Mouse (Mus musculus) lung, embryonic 14.5 days (tissue): ENCODE results near the gene Gucy2d. TPM values are rescaled to one million over a fixed set of nuclear protein-coding genes. Genes with fewer than 3 reads are reported as not detected.
A peak's percentile ranks its signal among the peaks of the same experiment; 100 is the strongest.

Source experiments
- ATAC-seq: fragments of 200-750 bp; cut with Nextera tagmentation; 2 replicates; pipeline ENCODE4 v1.8.0; 2017; ENCODE audit warnings: mild to moderate bottlenecking, moderate TSS enrichment, moderate library complexity; ENCODE audit not compliant: insufficient read depth
- DNase-seq: peaks from one replicate; pipeline ENCODE4 v3.0.0-alpha.2; 2015
- H3K27ac ChIP-seq: fragments of 300-500 bp; sonication (generic); 2 replicates; pipeline ENCODE4 v1.5.1; 2014; ENCODE audit warnings: low read depth, mild to moderate bottlenecking, moderate library complexity
- H3K27me3 ChIP-seq: fragments of 300-500 bp; sonication (generic); 2 replicates; pipeline ENCODE4 v1.6.1; 2014; ENCODE audit warnings: low read length, control low read depth; ENCODE audit not compliant: insufficient read depth
- H3K36me3 ChIP-seq: fragments of 300-500 bp; sonication (generic); 2 replicates; pipeline ENCODE4 v1.6.1; 2014; ENCODE audit warnings: control low read depth; ENCODE audit not compliant: insufficient read depth
- H3K4me1 ChIP-seq: fragments of 300-500 bp; sonication (generic); 2 replicates; pipeline ENCODE4 v1.6.1; 2014; ENCODE audit warnings: antibody characterized with exemption, control low read depth; ENCODE audit not compliant: insufficient read depth
- H3K4me2 ChIP-seq: fragments of 300-500 bp; sonication (generic); 2 replicates; pipeline ENCODE4 v1.6.1; 2014; ENCODE audit warnings: mild to moderate bottlenecking
- H3K4me3 ChIP-seq: fragments of 300-500 bp; sonication (generic); 2 replicates; pipeline ENCODE4 v1.5.1; 2014; ENCODE audit warnings: low read depth, low read length
- H3K9ac ChIP-seq: fragments of 300-500 bp; sonication (generic); 2 replicates; pipeline ENCODE4 v1.6.1; 2014
- H3K9me3 ChIP-seq: fragments of 300-500 bp; sonication (generic); 2 replicates; pipeline ENCODE4 v1.6.1; 2016; ENCODE audit warnings: low read depth, low read length, control low read depth
- CTCF ChIP-seq: IDR thresholded peaks from 2 replicates; pipeline ENCODE4 v1.5.1; 2016; ENCODE audit warnings: antibody characterized with exemption, low read depth
- WGBS: fragments of 180-500 bp; shearing (Covaris S2); extraction: QIAGEN DNeasy Blood & Tissue Kit; methylation state at CpG from one replicate; pipeline ENCODE4 v1.1.7; 2014; 5-methylcytosine and 5-hydroxymethylcytosine counted together
- polyA plus RNA-seq: library from polyadenylated mRNA; unstranded; fragments of >200 nt; fragmentation: Nextera tagmentation; extraction: Ambion mirVana; gene quantifications from 2 replicates; pipeline ENCODE4 v1.2.1, GENCODE M21; 2014

Gene Gucy2d
- polyA plus RNA-seq, 1 experiment from 2014 or later = not detected

- TF ChIP-seq CTCF = no peak
- H3K4me1 ChIP-seq = peaks cover 8% of the 10 kb centered on the region; the same call in 1 of the 2 replicates
- 54% methylated on average over 5 of the region's 5 CpGs for WGBS
- DNase-seq (no peak), ATAC-seq (no peak)
- no peak overlapping the region for H3K9ac ChIP-seq
- H3K27ac ChIP-seq = no peak overlapping the region
- no peaks in the 10 kb centered on the region for H3K27me3 ChIP-seq
- no peaks in the 10 kb centered on the region for H3K9me3 ChIP-seq
- no peak overlapping the region for H3K4me2 ChIP-seq
- peaks cover 19% of the 10 kb centered on the region; the same call in 1 of the 2 replicates for H3K36me3 ChIP-seq
- H3K4me3 ChIP-seq = no peak overlapping the region
Observed at GRCm38 (mm10) chr7:98497451-98497850, 57.2 kb downstream of the Gucy2d start.

GRCm38 (mm10) chr7:98498101-98498500 is 57.9 kb downstream of the Gucy2d start:
- ATAC-seq (no peak), DNase-seq (no peak)
- Histone ChIP-seq H3K4me1 (peaks cover 14% of the 10 kb centered on the region; the same call in 1 of the 2 replicates), H3K9ac (no peak overlapping the region), H3K4me2 (no peak overlapping the region), H3K27me3 (no peaks in the 10 kb centered on the region), H3K36me3 (peaks cover 19% of the 10 kb centered on the region; the same call in 1 of the 2 replicates), H3K4me3 (no peak overlapping the region), H3K27ac (no peak overlapping the region), H3K9me3 (no peaks in the 10 kb centered on the region)
- TF ChIP-seq CTCF = no peak
- WGBS = 89% methylated on average over 12 of the region's 12 CpGs

DNA sequence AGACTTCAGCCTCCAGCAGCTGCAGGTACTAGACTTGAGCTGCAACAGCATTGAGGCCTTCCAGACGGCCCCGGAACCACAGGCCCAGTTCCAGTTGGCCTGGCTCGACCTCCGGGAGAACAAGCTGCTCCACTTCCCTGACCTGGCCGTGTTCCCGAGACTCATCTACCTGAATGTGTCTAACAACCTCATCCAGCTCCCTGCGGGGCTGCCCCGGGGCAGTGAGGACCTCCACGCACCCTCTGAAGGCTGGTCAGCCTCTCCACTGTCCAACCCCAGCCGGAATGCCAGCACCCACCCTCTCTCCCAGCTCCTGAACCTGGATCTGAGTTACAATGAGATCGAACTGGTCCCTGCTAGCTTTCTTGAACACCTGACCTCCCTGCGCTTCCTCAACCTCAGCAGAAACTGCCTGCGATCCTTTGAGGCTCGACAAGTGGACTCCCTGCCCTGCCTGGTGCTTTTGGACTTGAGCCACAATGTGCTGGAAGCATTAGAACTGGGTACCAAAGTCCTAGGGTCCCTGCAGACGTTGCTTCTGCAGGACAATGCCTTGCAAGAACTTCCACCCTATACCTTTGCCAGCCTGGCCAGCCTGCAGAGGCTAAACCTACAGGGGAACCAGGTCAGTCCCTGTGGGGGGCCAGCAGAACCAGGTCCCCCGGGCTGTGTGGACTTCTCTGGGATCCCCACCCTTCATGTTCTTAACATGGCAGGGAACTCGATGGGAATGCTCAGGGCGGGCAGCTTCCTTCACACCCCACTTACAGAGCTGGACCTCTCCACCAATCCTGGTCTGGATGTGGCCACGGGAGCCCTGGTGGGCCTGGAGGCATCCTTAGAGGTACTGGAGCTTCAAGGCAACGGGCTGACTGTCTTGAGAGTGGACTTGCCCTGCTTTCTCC is 58.7 kb downstream of the Gucy2d start:
- TF ChIP-seq CTCF = no peak
- Histone ChIP-seq H3K9me3 (no peaks in the 10 kb centered on the region), H3K36me3 (peaks cover 19% of the 10 kb centered on the region; the same call in 1 of the 2 replicates), H3K4me3 (no peak overlapping the region), H3K27ac (no peak overlapping the region), H3K4me2 (no peak overlapping the region), H3K9ac (no peak overlapping the region), H3K27me3 (no peaks in the 10 kb centered on the region), H3K4me1 (peaks cover 14% of the 10 kb centered on the region)
- no peak for ATAC-seq
- no peak for DNase-seq
- WGBS = 80% methylated on average over 20 of the region's 20 CpGs

DNA sequence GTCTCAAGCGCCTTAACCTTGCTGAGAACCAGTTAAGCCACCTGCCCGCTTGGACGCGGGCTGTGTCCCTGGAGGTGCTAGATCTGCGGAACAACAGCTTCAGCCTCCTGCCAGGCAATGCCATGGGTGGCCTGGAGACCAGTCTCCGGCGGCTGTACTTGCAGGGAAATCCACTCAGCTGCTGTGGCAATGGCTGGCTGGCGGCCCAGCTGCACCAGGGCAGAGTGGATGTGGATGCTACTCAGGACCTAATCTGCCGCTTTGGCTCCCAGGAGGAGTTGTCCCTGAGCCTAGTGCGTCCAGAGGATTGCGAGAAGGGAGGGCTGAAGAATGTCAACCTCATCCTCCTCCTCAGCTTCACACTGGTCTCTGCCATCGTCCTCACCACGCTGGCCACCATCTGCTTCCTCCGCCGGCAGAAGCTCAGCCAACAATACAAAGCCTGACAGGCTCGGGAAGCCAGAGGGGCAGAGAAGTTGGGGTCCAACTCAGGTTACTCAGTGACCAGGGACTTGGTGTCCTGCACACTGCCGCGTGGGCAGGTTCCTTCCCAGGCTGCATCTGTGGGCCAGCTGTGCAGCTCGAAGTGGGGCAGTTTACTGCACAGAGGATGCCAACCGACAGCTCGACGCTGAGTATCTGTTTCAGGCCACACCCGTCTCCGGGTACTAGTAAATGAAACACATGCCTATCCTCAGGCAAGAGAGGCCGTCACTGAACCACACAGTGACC is 59.5 kb downstream of the Gucy2d start:
- H3K27ac ChIP-seq = no peak overlapping the region
- no peak overlapping the region for H3K9ac ChIP-seq
- 70% methylated on average over 25 of the region's 25 CpGs for WGBS

DNA sequence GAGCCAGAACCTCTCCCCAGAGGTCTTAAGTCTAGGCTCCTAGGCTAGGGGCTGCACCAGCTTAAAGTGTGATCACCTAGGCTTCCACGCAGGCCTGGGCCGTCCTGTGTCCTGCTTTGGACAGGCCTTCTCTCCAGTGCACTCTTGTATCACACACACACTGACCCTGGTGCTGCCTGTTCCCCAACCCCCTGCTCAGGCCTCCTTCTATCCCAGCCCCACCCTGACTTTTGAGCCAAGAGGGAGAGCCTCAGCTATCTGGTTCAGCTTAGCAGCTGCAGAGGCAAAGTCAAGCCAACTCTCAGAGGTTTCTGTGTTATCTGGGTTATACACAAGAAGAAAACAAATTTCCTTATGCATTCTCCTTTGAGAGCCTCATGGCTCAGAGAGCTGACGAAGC is 60.3 kb downstream of the Gucy2d start:
- Histone ChIP-seq H3K4me2 (no peak overlapping the region), H3K9ac (no peak overlapping the region), H3K9me3 (no peaks in the 10 kb centered on the region), H3K36me3 (peaks cover 13% of the 10 kb centered on the region; the same call in 1 of the 2 replicates), H3K27ac (no peak overlapping the region), H3K4me3 (no peak overlapping the region), H3K27me3 (no peaks in the 10 kb centered on the region), H3K4me1 (peaks cover 24% of the 10 kb centered on the region)
- DNase-seq (peak; percentile 21), ATAC-seq (no peak)
- TF ChIP-seq CTCF = no peak
- 85% methylated on average over 3 of the region's 3 CpGs for WGBS

More for the DNA sequence above, 59.5 kb downstream of the Gucy2d start:
- Histone ChIP-seq H3K36me3 (peaks cover 19% of the 10 kb centered on the region; the same call in 1 of the 2 replicates), H3K4me3 (no peak overlapping the region), H3K27me3 (no peaks in the 10 kb centered on the region), H3K9me3 (no peaks in the 10 kb centered on the region), H3K4me1 (peaks cover 18% of the 10 kb centered on the region), H3K4me2 (no peak overlapping the region)
- ATAC-seq (no peak), DNase-seq (no peak)
- TF ChIP-seq CTCF = no peak

GRCm38 (mm10) chr7:98501078-98501477 is 60.9 kb downstream of the Gucy2d start:
- TF ChIP-seq CTCF = no peak
- Histone ChIP-seq H3K27ac (no peak overlapping the region), H3K36me3 (peaks cover 12% of the 10 kb centered on the region; the same call in 1 of the 2 replicates), H3K27me3 (no peaks in the 10 kb centered on the region), H3K4me1 (peaks cover 24% of the 10 kb centered on the region), H3K4me2 (no peak overlapping the region), H3K9me3 (no peaks in the 10 kb centered on the region), H3K9ac (no peak overlapping the region), H3K4me3 (no peak overlapping the region)
- no peak for ATAC-seq
- DNase-seq = no peak
- 90% methylated on average over 7 of the region's 7 CpGs for WGBS

DNA sequence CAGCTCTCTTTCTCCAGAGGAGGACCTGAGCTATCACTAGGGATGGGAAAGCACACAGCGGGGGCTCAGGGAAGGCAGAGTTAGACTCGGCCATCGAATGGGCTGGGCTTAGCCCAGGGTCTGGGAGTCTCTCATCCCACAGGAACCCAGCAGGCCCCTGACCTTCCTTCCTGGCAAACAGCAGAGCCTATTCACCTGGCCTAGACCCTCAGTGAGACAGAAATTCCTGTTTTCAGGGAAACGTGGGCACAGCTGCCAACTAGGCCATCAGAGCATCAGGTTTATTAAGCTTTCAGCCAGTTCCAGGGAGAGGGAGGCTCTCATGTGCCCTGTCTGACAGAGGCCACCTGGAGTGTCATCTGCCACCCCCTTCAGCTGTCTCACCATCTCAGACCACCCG is 62.7 kb downstream of the Gucy2d start:
- DNase-seq = peak; percentile 26
- H3K9me3 ChIP-seq = no peaks in the 10 kb centered on the region
- H3K4me3 ChIP-seq = no peak overlapping the region
- no peak for TF ChIP-seq CTCF
- 37% methylated on average over 5 of the region's 5 CpGs for WGBS
- H3K4me2 ChIP-seq = no peak overlapping the region
- H3K9ac ChIP-seq = no peak overlapping the region
- no peaks in the 10 kb centered on the region for H3K27me3 ChIP-seq
- ATAC-seq = no peak
- peaks cover 22% of the 10 kb centered on the region for H3K4me1 ChIP-seq
- H3K36me3 ChIP-seq = peaks cover 12% of the 10 kb centered on the region; the same call in 1 of the 2 replicates
- H3K27ac ChIP-seq = peak overlapping the region; percentile 55; the same call in 1 of the 2 replicates
